Mouse (Mus musculus) testis, adult 2 months (tissue): ENCODE data around the gene Tmub2.

Experiments used
- CTCF ChIP-seq: fragments of 200-500 bp; IDR thresholded peaks from 2 replicates; pipeline ENCODE4 v1.5.1; 2012; ENCODE audit warnings: low read depth, mild to moderate bottlenecking, inconsistent platforms, low read length, moderate library complexity; ENCODE audit not compliant: control insufficient read depth, insufficient read depth, insufficient replicate concordance
- POLR2A ChIP-seq: fragments of 200-500 bp; IDR thresholded peaks from 2 replicates; pipeline ENCODE4 v1.6.1; 2012; ENCODE audit warnings: low read depth, mild to moderate bottlenecking, inconsistent platforms, low read length, moderate library complexity; ENCODE audit not compliant: control insufficient read depth

DNA sequence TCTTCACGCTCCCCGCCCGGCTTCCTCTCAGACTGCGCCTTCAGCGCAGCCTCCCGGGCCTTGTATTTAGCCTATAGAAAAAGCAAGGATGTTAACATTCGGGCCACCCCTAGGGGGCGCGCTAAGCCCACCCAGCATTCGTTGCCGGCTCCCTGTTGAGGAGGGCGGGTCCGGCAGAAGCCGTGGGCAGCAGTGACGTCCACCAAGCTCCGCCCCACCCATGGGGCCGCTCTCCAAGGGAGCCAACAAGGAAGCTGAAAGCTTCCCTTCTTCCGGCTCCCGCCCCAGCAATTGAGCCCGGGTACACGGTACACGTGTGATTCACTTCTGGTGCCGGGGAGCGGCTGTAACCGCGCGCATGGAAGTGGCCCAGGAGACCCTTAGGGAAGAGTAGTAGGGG, 24.2 kb downstream of the Tmub2 start:
- TF ChIP-seq CTCF (peak; percentile 97), POLR2A (peak; percentile 47)
